Mouse (Mus musculus) heart, postnatal 25 days (tissue): Measurements from ENCODE around the gene Lep. TPM values are rescaled to one million over a fixed set of nuclear protein-coding genes. Genes with fewer than 3 reads are reported as not detected.

Experiments
- DNase-seq: peaks from one replicate; pipeline ENCODE4 v3.0.0; 2022; ENCODE audit warnings: low spot score
- intact Hi-C: fragments of 180-260 bp; cut with DNase I; formaldehyde crosslinking; loops from one replicate; pipeline ENCODE4 v1.15.1; 2025
- microRNA-seq: library from miRNA; unstranded; fragments of <30 nt; microRNA quantifications from one replicate; pipeline ENCODE4 v1.2.0, GENCODE M21; 2022
- total RNA-seq, 2 experiments: library from RNA; stranded (reverse); gene quantifications; 2 replicates each; pipeline ENCODE4 v1.2.3; 2021

Gene Lep
- total RNA-seq, 2 experiments from 2014 or later, result 0.31 TPM; not detected in 1

GRCm38 (mm10) chr6:29100423-29100822, 40.4 kb downstream of the Lep start:
- intact Hi-C loops, result no loop called here
- DNase-seq, result no peak

GRCm38 (mm10) chr6:29101248-29101864, 41.3 kb downstream of the Lep start:
- DNase-seq, result no peak
- intact Hi-C loops, result no loop called here

- intact Hi-C loops, result no loop called here
- no peak for DNase-seq
Measured at GRCm38 (mm10) chr6:29108376-29108775, 48.4 kb downstream of the Lep start.

GRCm38 (mm10) chr6:29111501-29111900, 51.5 kb downstream of the Lep start:
- intact Hi-C loops, result no loop called here

GRCm38 (mm10) chr6:29115756-29116155, 55.7 kb downstream of the Lep start:
- no peak for DNase-seq
- intact Hi-C loops, result no loop called here

More at GRCm38 (mm10) chr6:29111501-29111900, 51.5 kb downstream of the Lep start:
- DNase-seq, result no peak

GRCm38 (mm10) chr6:29117417-29118104, 57.5 kb downstream of the Lep start:
- intact Hi-C loops, result no loop called here

GRCm38 (mm10) chr6:29118231-29118630, 58.2 kb downstream of the Lep start:
- DNase-seq, result no peak
- intact Hi-C loops, result no loop called here

More at GRCm38 (mm10) chr6:29117417-29118104, 57.5 kb downstream of the Lep start:
- peak; percentile 69 for DNase-seq

- intact Hi-C loops, result no loop called here
- DNase-seq, result no peak
Measured at GRCm38 (mm10) chr6:29118963-29119362, 58.9 kb downstream of the Lep start.

GRCm38 (mm10) chr6:29119990-29120389, 60.0 kb downstream of the Lep start:
- intact Hi-C loops, result no loop called here
- DNase-seq, result no peak

Small RNA genes lying within 50 kb of the gene (microRNA-seq; reads per million reads assigned to microRNA genes)
- gene Mir129-1, result 1.7 reads per million

Other genes starting within 250 kb of the Lep start
- gene Lrrc4, start 228.5 kb upstream of the Lep start, total RNA-seq, result under 1 TPM; 0.23 to 0.36 TPM
- 10 to 100 TPM; 18.3 to 18.4 TPM for gene Rbm28, start 104.8 kb downstream of the Lep start, total RNA-seq
- 1 to 10 TPM; 3.1 to 3.6 TPM for gene Prrt4, start 119.4 kb downstream of the Lep start, total RNA-seq
- 10 to 100 TPM; 22.7 to 23.0 TPM for gene Impdh1, start 156.1 kb downstream of the Lep start, total RNA-seq
- 1 to 10 TPM; 5.8 to 6.6 TPM for gene Hilpda, start 212.3 kb downstream of the Lep start, total RNA-seq
- gene Fam71f2, start 219.4 kb downstream of the Lep start, total RNA-seq, result not detected